Mouse (Mus musculus): ENCODE measurements at regions not wholly inside any gene's neighbourhood (a gene's known extent, or its start where the extent isn't known, plus 50 kb on each side); places are given as distances from the start of the nearest gene placed in this dataset.

DNA sequence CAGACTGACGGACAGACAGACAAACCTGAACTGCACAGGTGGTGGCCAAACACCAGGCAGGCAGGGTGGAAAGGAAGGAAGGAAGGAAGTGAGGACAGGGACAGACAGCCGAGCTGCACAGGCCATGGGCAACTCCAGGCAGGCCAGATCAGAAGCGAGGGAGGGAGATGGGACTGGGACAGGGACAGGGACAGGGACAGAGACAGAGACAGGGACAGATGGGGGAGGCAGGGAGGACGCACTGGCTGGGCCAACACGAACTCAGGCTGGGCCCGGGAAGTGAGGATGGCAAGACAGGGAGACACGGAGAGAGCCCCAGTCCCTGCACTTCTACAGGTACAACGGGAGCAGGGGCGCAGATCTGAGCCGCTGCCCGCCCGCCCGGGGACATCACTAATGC is 94.9 kb upstream of the Rab39b start:
- Histone ChIP-seq H3K9me3 (replicated peaks; ENCODE audit: control insufficient read depth, low read length) (no peaks in the 10 kb centered on the region), H3K36me3 (ENCODE audit: control insufficient read depth, insufficient read depth, low read length) (no peaks in the 10 kb centered on the region), H3K4me3 (ENCODE audit: low read depth, low read length) (peak overlapping the region; percentile 13), H3K4me1 (ENCODE audit: control insufficient read depth, insufficient read depth, low read length) (no peaks in the 10 kb centered on the region), H3K27ac (ENCODE audit: low read depth, low read length) (no peak overlapping the region), H3K9ac (ENCODE audit: low read length) (peak overlapping the region; percentile 54), H3K27me3 (replicated peaks; ENCODE audit: control insufficient read depth, insufficient read depth, low read length) (no peaks in the 10 kb centered on the region), H3K4me2 (ENCODE audit: low read length) (peak overlapping the region; percentile 35; the same call in 1 of the 2 replicates)
- DNase-seq (ENCODE audit: low spot score) (peak; percentile 0), ATAC-seq (no peak)
- 82% methylated on average over 13 of the region's 13 CpGs for WGBS

- no peaks in the 10 kb centered on the region for H3K36me3 ChIP-seq (ENCODE audit: control insufficient read depth, insufficient read depth, low read length)
- DNase-seq (ENCODE audit: low spot score) = no peak
These were observed 89.6 kb upstream of the Rab39b start for GRCm38 (mm10) chrX:75667636-75668035.

GRCm38 (mm10) chrX:75643402-75643801 is 65.4 kb upstream of the Rab39b start:
- H3K27me3 ChIP-seq (replicated peaks; ENCODE audit: control insufficient read depth, insufficient read depth, low read length) = no peaks in the 10 kb centered on the region
- no peak overlapping the region for H3K27ac ChIP-seq (ENCODE audit: low read depth, low read length)
- no peak overlapping the region for H3K9ac ChIP-seq (ENCODE audit: low read length)
- WGBS = 90% methylated on average over 7 of the region's 7 CpGs
- H3K4me3 ChIP-seq (ENCODE audit: low read depth, low read length) = no peak overlapping the region
- DNase-seq (ENCODE audit: low spot score) (no peak), ATAC-seq (no peak)
- H3K36me3 ChIP-seq (ENCODE audit: control insufficient read depth, insufficient read depth, low read length) = no peaks in the 10 kb centered on the region
- no peaks in the 10 kb centered on the region for H3K4me1 ChIP-seq (ENCODE audit: control insufficient read depth, insufficient read depth, low read length)
- no peaks in the 10 kb centered on the region for H3K9me3 ChIP-seq (replicated peaks; ENCODE audit: control insufficient read depth, low read length)
- no peak overlapping the region for H3K4me2 ChIP-seq (ENCODE audit: low read length)

More at GRCm38 (mm10) chrX:75667636-75668035, 89.6 kb upstream of the Rab39b start:
- Histone ChIP-seq H3K4me1 (ENCODE audit: control insufficient read depth, insufficient read depth, low read length) (no peaks in the 10 kb centered on the region), H3K4me2 (ENCODE audit: low read length) (no peak overlapping the region), H3K4me3 (ENCODE audit: low read depth, low read length) (no peak overlapping the region), H3K9ac (ENCODE audit: low read length) (no peak overlapping the region), H3K9me3 (replicated peaks; ENCODE audit: control insufficient read depth, low read length) (no peaks in the 10 kb centered on the region; the same call in 1 of the 2 replicates), H3K27ac (ENCODE audit: low read depth, low read length) (no peak overlapping the region), H3K27me3 (replicated peaks; ENCODE audit: control insufficient read depth, insufficient read depth, low read length) (no peaks in the 10 kb centered on the region)
- 94% methylated on average over 4 of the region's 4 CpGs for WGBS
- ATAC-seq = no peak
